Mouse (Mus musculus) kidney, postnatal 36 days (tissue): ENCODE data around the gene Olfr914.

ENCODE experiments used
- DNase-seq, 2 experiments: peaks; one replicate each; pipeline ENCODE4 v3.0.0; 2021 to 2022; ENCODE audit warnings: mixed read lengths in 2 of 2

Olfr914 gene

GRCm38 (mm10) chr9:38604802-38605201, at the start of gene Olfr914:
Gene Olfr914, plus strand, starts transcription at chr9:38605102.
- DNase-seq: no peak

- no peak for DNase-seq
These were observed 25.0 kb upstream of the Olfr914 start, which contains the start of gene Olfr912 for GRCm38 (mm10) chr9:38579878-38580277. Gene Olfr912, plus strand, starts transcription at chr9:38580178.

- no peak for DNase-seq
These were observed 13.8 kb upstream of the Olfr914 start for GRCm38 (mm10) chr9:38591056-38591455.

GRCm38 (mm10) chr9:38592459-38592858, 12.4 kb upstream of the Olfr914 start, which contains the start of gene Olfr913:
Gene Olfr913, plus strand, starts transcription at chr9:38592759.
- DNase-seq: no peak

- no peak for DNase-seq
These were observed 27.5 kb downstream of the Olfr914 start for GRCm38 (mm10) chr9:38632406-38632805.

GRCm38 (mm10) chr9:38659775-38660174, 54.9 kb downstream of the Olfr914 start, which contains the start of gene Olfr916:
Gene Olfr916, minus strand, starts transcription at chr9:38659875.
- DNase-seq: no peak
